Mouse (Mus musculus): ENCODE measurements around the gene Nlrp3. TPM values are rescaled to one million over a fixed set of nuclear protein-coding genes. Genes with fewer than 3 reads are reported as not detected.

Nlrp3 gene
- total RNA-seq, 1 experiment = 0.09 TPM

DNA sequence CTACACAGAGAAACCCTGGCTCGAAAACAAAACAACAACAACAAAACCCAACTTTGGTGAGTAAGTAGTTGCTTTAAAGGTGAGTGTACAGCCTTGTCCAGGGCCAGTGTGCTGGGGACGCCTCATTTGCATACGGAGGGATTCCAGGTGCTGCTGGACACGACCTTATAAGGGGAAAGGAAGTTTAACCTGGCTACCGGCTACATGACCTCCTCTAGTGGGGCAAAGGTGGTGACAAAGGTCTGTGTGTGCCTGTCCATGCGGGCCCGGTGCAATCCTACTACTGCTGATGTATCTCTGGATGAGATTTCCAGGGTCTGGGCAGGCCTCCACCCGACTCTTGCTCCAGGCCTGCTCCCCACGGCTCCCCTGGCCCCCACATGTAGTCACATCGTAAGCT, 28.6 kb upstream of the Nlrp3 start:
- H3K27ac ChIP-seq (ENCODE audit: insufficient read depth, low read depth, low read length, poor library complexity, severe bottlenecking) = peak overlapping the region; percentile 57
- in situ Hi-C loops (cut with MboI; ENCODE audit: low sequenced_read_pairs in 2 of 2, unreplicated experiment in 2 of 2) = no loop called here
- no peaks in the 10 kb centered on the region for H3K9me3 ChIP-seq (ENCODE audit: control insufficient read depth, insufficient read depth, low read depth, low read length)
- no peak for DNase-seq (ENCODE audit: low read depth, low spot score)
- peaks cover 7% of the 10 kb centered on the region; the same call in 1 of the 2 replicates for H3K36me3 ChIP-seq (ENCODE audit: control insufficient read depth, insufficient read depth, low read length, poor library complexity, severe bottlenecking)
- H3K4me3 ChIP-seq (ENCODE audit: insufficient read depth in 1 of 2, low read depth in 1 of 2, low read length in 2 of 2, poor library complexity in 1 of 2, severe bottlenecking in 1 of 2) = no peak overlapping the region
- H3K9ac ChIP-seq (ENCODE audit: insufficient read depth, low read depth, low read length, poor library complexity, severe bottlenecking) = peak overlapping the region; percentile 14; the same call in 1 of the 2 replicates
- no peak for TF ChIP-seq CHD2 (IDR thresholded peaks at IDR 0.05; ENCODE audit: low read depth, low read length)
- peaks cover 2 to 38% of the 10 kb centered on the region in 2 experiments; a peak in 3 of 4 replicates for H3K4me1 ChIP-seq (ENCODE audit: control insufficient read depth in 2 of 2, insufficient read depth in 2 of 2, low read length in 2 of 2, poor library complexity in 1 of 2)

DNA sequence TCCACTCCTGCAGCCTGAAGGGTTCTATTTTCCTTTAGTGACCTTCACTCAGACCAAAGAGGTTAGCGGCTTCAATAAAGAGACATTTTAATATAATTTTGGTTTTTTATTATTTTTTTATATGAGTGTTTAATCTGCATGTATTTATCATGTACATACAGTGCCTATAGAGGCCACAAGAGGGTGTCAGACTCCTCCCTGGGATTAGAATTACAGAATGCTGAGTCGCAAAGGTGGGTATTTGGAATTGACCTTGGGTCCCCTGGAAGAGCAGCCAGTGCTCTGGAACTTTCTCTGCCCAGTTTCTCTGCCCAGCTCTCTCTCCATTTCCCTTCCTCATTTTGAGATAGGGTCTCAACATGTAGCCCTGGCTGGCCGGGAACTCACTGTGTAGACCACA, 27.8 kb upstream of the Nlrp3 start:
- Histone ChIP-seq H3K27ac (ENCODE audit: insufficient read depth, low read depth, low read length, poor library complexity, severe bottlenecking) (0 out of 2 replicates have a peak overlapping the region, but pooled peaks have one; percentile 57), H3K9ac (ENCODE audit: insufficient read depth, low read depth, low read length, poor library complexity, severe bottlenecking) (no peak overlapping the region), H3K4me1 (ENCODE audit: control insufficient read depth in 2 of 2, insufficient read depth in 2 of 2, low read length in 2 of 2, poor library complexity in 1 of 2) (peaks cover 0 to 38% of the 10 kb centered on the region in 2 experiments; a peak in 3 of 4 replicates), H3K36me3 (ENCODE audit: control insufficient read depth, insufficient read depth, low read length, poor library complexity, severe bottlenecking) (peaks cover 1% of the 10 kb centered on the region; the same call in 1 of the 2 replicates), H3K9me3 (ENCODE audit: control insufficient read depth, insufficient read depth, low read depth, low read length) (no peaks in the 10 kb centered on the region), H3K4me3 (ENCODE audit: insufficient read depth in 1 of 2, low read depth in 1 of 2, low read length in 2 of 2, poor library complexity in 1 of 2, severe bottlenecking in 1 of 2) (no peak overlapping the region)
- TF ChIP-seq MAFK (IDR thresholded peaks at IDR 0.05; ENCODE audit: insufficient read depth, low read depth, low read length) (peak; percentile 62), ZNF384 (IDR thresholded peaks at IDR 0.05; ENCODE audit: low read depth, low read length) (no peak), ZC3H11A (IDR thresholded peaks at IDR 0.05; ENCODE audit: borderline replicate concordance, low read depth, low read length) (no peak), HCFC1 (IDR thresholded peaks at IDR 0.05; ENCODE audit: borderline replicate concordance, insufficient read depth, low read length) (no peak), CHD2 (IDR thresholded peaks at IDR 0.05; ENCODE audit: low read depth, low read length) (no peak)
- in situ Hi-C loops (cut with MboI; ENCODE audit: low sequenced_read_pairs in 2 of 2, unreplicated experiment in 2 of 2) = no loop called here
- no peak for DNase-seq (ENCODE audit: low read depth, low spot score)

DNA sequence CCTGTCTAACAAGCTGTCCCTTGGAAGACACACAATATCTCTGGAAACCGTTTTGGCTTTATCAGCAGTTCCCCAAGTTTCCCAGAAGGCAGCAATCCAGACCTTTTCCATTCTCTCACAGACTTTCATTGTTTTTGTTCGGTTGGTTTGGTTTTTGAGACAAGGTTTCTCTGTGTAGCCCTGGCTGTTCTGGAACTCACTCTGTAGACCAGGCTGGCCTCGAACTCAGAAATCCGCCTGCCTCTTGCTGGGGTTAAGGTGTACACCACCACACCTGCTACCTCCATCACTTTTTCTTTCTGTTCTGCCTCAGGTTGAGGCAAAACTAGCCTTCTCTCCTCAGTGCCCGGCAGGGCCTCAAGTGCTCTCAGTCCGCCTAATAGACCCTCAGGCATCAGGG, 27.0 kb upstream of the Nlrp3 start:
- no peak for DNase-seq (ENCODE audit: low read depth, low spot score)
- Histone ChIP-seq H3K4me1 (ENCODE audit: control insufficient read depth in 2 of 2, insufficient read depth in 2 of 2, low read length in 2 of 2, poor library complexity in 1 of 2) (peaks cover 0 to 38% of the 10 kb centered on the region in 2 experiments; a peak in 3 of 4 replicates), H3K4me3 (ENCODE audit: insufficient read depth in 1 of 2, low read depth in 1 of 2, low read length in 2 of 2, poor library complexity in 1 of 2, severe bottlenecking in 1 of 2) (no peak overlapping the region), H3K27ac (ENCODE audit: insufficient read depth, low read depth, low read length, poor library complexity, severe bottlenecking) (no peak overlapping the region), H3K9ac (ENCODE audit: insufficient read depth, low read depth, low read length, poor library complexity, severe bottlenecking) (no peak overlapping the region), H3K9me3 (ENCODE audit: control insufficient read depth, insufficient read depth, low read depth, low read length) (no peaks in the 10 kb centered on the region), H3K36me3 (ENCODE audit: control insufficient read depth, insufficient read depth, low read length, poor library complexity, severe bottlenecking) (no peaks in the 10 kb centered on the region)
- no peak for TF ChIP-seq ZNF384 (IDR thresholded peaks at IDR 0.05; ENCODE audit: low read depth, low read length)
- in situ Hi-C loops (cut with MboI; ENCODE audit: low sequenced_read_pairs in 2 of 2, unreplicated experiment in 2 of 2) = no loop called here

DNA sequence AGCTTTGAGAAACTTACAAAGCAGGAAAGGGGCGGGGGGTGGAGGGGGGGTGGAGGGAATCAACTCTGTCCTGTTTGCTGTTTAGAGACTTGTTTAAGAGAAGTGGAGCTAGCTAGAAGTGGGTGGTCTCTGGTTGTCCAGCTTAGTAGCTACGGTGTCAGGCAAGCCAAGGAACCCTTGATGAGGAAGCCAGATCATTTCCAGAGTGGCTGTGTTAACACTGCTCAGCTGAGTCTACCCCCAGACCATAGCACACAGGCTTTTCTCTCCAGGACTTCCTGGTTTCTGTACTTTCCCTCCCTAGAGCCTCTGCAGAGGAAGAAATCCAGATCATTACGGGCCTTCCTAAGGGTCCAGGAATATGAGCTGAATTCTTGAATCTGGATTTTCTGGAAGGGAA, 26.6 kb upstream of the Nlrp3 start:
- no peak for DNase-seq (ENCODE audit: low read depth, low spot score)
- H3K9me3 ChIP-seq (ENCODE audit: control insufficient read depth, insufficient read depth, low read depth, low read length) = no peaks in the 10 kb centered on the region
- H3K4me1 ChIP-seq (ENCODE audit: control insufficient read depth in 2 of 2, insufficient read depth in 2 of 2, low read length in 2 of 2, poor library complexity in 1 of 2) = peaks cover 0 to 41% of the 10 kb centered on the region in 2 experiments; a peak in 3 of 4 replicates
- H3K9ac ChIP-seq (ENCODE audit: insufficient read depth, low read depth, low read length, poor library complexity, severe bottlenecking) = no peak overlapping the region
- H3K4me3 ChIP-seq (ENCODE audit: insufficient read depth in 1 of 2, low read depth in 1 of 2, low read length in 2 of 2, poor library complexity in 1 of 2, severe bottlenecking in 1 of 2) = no peak overlapping the region
- no peaks in the 10 kb centered on the region for H3K36me3 ChIP-seq (ENCODE audit: control insufficient read depth, insufficient read depth, low read length, poor library complexity, severe bottlenecking)
- TF ChIP-seq ZC3H11A (IDR thresholded peaks at IDR 0.05; ENCODE audit: borderline replicate concordance, low read depth, low read length) (no peak), HCFC1 (IDR thresholded peaks at IDR 0.05; ENCODE audit: borderline replicate concordance, insufficient read depth, low read length) (no peak), ZNF384 (IDR thresholded peaks at IDR 0.05; ENCODE audit: low read depth, low read length) (no peak), CHD2 (IDR thresholded peaks at IDR 0.05; ENCODE audit: low read depth, low read length) (no peak), MAFK (IDR thresholded peaks at IDR 0.05; ENCODE audit: insufficient read depth, low read depth, low read length) (no peak)
- H3K27ac ChIP-seq (ENCODE audit: insufficient read depth, low read depth, low read length, poor library complexity, severe bottlenecking) = no peak overlapping the region; the same call in 1 of the 2 replicates
- in situ Hi-C loops (cut with MboI; ENCODE audit: low sequenced_read_pairs in 2 of 2, unreplicated experiment in 2 of 2) = no loop called here

DNA sequence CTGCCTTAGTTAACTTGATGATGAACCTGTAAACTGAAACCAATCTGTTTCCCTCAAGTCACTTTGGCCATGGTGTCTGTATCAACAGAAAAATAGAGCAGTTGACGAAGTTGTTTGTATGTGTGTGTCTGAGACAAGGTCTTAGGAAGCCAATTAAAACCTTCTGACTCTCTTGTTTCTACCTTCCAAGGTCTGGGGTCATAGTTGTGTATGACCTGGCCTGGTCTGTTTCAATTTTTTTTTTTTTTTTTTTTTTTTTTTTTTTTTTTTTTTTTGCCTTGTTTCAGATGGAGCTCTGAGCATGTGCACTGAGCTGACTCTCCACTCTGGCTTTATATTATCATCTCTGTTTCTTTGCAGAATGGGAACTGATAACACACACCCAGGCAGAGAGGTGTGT, 23.9 kb upstream of the Nlrp3 start:
- in situ Hi-C loops (cut with MboI; ENCODE audit: low sequenced_read_pairs in 2 of 2, unreplicated experiment in 2 of 2) = no loop called here
- DNase-seq (ENCODE audit: low read depth, low spot score) = no peak

More for the DNA sequence above, 23.9 kb upstream of the Nlrp3 start:
- TF ChIP-seq HCFC1 (IDR thresholded peaks at IDR 0.05; ENCODE audit: borderline replicate concordance, insufficient read depth, low read length) = no peak
- no peak for TF ChIP-seq CHD2 (IDR thresholded peaks at IDR 0.05; ENCODE audit: low read depth, low read length)
- no peak for TF ChIP-seq ZC3H11A (IDR thresholded peaks at IDR 0.05; ENCODE audit: borderline replicate concordance, low read depth, low read length)
- no peak for TF ChIP-seq ZNF384 (IDR thresholded peaks at IDR 0.05; ENCODE audit: low read depth, low read length)
- TF ChIP-seq MAFK (IDR thresholded peaks at IDR 0.05; ENCODE audit: insufficient read depth, low read depth, low read length) = no peak
- Histone ChIP-seq H3K9ac (ENCODE audit: insufficient read depth, low read depth, low read length, poor library complexity, severe bottlenecking) (no peak overlapping the region; the same call in 1 of the 2 replicates), H3K36me3 (ENCODE audit: control insufficient read depth, insufficient read depth, low read length, poor library complexity, severe bottlenecking) (no peaks in the 10 kb centered on the region), H3K9me3 (ENCODE audit: control insufficient read depth, insufficient read depth, low read depth, low read length) (no peaks in the 10 kb centered on the region), H3K27ac (ENCODE audit: insufficient read depth, low read depth, low read length, poor library complexity, severe bottlenecking) (no peak overlapping the region; the same call in 1 of the 2 replicates), H3K4me3 (ENCODE audit: insufficient read depth in 1 of 2, low read depth in 1 of 2, low read length in 2 of 2, poor library complexity in 1 of 2, severe bottlenecking in 1 of 2) (no peak overlapping the region), H3K4me1 (ENCODE audit: control insufficient read depth in 2 of 2, insufficient read depth in 2 of 2, low read length in 2 of 2, poor library complexity in 1 of 2) (peaks cover 0 to 39% of the 10 kb centered on the region in 2 experiments)

All from ES-E14 (cell line).